Mouse (Mus musculus): ENCODE measurements at regions not wholly inside any gene's neighbourhood (a gene's known extent, or its start where the extent isn't known, plus 50 kb on each side); places are given as distances from the start of the nearest gene placed in this dataset.
A peak's percentile ranks its signal among the peaks of the same experiment; 100 is the strongest.

- DNase-seq: no peak
Observed at GRCm38 (mm10) chrX:133119026-133119425, 569.8 kb downstream of the Pcdh19 start.

- DNase-seq: no peak
Observed at GRCm38 (mm10) chrX:133110173-133110572, 578.6 kb downstream of the Pcdh19 start.

- DNase-seq: no peak
Observed at GRCm38 (mm10) chrX:133092983-133093382, 595.8 kb downstream of the Pcdh19 start.

GRCm38 (mm10) chrX:133064116-133064515 is 624.7 kb downstream of the Pcdh19 start:
- peak in 1 of 2 experiments; percentile 15 for DNase-seq
